Mouse (Mus musculus) central nervous system, embryonic 18 days (tissue): ENCODE measurements around the gene Homer2. TPM values are rescaled to one million over a fixed set of nuclear protein-coding genes. Genes with fewer than 3 reads are reported as not detected.

Experiments
- polyA plus RNA-seq: library from polyadenylated mRNA; depleted of rRNA; stranded (reverse); fragments of >200 nt; gene quantifications from 2 replicates; pipeline ENCODE4 v1.2.3, GENCODE M21; 2012; rRNA removed

Homer2 gene
- polyA plus RNA-seq: 19.1 and 20.1 TPM in 2 replicates

DNA sequence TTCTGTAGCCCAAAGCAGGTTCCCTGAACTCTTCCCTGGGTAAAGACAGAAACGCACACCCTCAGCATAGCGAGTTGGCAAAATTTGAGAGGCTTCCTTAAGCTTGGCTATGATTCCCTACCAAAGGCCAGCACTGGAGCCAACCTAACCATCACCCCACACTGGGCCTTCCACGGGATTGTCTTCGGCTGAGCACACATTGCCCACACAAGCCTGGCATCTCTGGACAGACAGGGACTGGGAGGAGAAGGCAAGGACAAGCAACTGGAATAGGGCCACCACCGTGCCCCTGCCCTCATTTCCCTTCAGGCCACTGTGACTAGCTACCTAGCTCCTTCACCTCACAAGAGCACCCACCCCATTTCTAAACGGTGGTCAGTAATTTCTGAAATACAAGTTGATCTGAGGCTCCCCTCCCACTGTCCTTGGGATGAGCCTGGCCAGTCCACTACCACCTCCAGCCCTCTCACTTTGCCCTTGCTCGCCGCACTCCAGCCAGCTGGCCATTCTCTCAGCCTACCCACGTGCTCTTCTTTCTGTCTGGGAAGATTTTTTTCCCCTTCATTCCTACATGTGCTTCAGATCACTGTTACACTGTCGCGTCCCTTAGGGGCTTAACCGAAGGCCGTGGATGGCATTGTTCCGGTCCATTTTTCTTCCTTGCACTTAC, at the start of gene Homer2:
Homer2 (minus strand) TSS at position 57 of the 670 bp plus-strand sequence.

DNA sequence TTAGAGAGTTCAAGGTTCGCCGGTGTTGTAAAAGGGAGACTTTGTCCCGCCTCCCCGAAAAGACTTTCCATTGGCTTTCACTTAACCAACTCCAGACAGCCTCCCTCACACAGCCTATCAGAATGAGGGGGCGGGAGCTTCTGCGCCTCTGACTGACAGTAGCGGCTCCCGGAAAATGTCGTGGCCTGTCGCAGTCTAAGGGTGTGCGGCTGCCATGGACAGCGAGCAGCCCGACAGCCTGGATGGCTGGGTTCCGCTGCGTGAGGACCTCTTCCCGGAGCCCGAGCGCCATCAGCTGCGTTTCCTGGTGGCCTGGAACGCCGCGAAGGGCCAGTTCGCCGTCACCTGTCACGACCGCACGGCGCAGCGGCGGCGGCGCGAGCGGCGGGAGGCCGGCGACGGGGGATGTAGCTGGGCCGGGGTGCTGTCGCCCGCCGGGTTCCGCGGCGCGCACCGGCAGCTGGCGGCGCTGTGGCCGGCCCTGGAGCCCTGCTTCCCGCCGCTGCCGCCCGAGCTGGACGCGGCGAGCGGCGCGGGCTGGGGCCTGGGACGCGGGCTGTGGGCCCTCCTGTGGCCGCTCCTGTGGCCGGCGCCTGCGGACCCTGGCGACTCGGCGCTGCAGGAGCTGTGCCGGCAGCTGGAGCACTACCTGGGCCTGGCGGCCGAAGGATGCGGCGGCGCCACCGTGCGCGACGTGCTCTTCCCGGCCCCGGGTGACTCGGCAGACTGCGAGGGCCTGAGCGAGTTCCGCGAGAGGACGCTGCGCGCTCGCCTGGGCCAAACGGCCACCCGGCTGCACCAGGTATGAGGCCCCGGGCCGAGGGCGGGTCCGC, 136.0 kb downstream of the Homer2 start, which contains the start of gene Whamm:
Whamm (plus strand) TSS at position 159 of the 833 bp plus-strand sequence.

DNA sequence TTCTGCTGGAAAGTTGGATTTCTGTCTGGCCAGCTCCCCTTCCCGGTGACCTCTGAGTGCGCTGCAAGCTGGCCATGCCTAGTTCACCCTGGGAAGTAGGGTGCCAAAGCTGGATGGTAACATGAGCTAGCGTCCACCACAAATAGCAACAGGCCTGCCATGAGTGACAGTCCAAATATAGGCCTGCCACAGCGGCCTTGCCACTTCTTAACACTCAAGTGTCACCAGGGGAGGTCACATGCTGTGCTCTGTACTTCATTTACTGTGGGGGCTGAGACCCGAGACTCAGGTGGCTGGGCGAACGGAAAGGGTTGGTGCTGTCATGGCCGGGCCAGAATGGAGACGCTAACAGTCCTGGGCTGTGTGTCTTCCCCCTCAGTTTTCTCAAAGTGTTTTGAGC, 140.4 kb downstream of the Homer2 start, which contains the start of gene Fsd2:
Fsd2 (minus strand) TSS at position 53 of the 400 bp plus-strand sequence.

Other genes with a start within 250 kb of the Homer2 start
- gene Ap3b2, start 213.6 kb downstream of the Homer2 start, polyA plus RNA-seq: 181 and 184 TPM in 2 replicates
- gene BC048679, start 209.2 kb downstream of the Homer2 start, polyA plus RNA-seq: not detected in 2 replicates
- gene Fsd2, start 140.6 kb downstream of the Homer2 start, polyA plus RNA-seq: 0.14 and 0.45 TPM in 2 replicates
- gene Whamm, start 136.3 kb downstream of the Homer2 start, polyA plus RNA-seq: 14.7 and 14.9 TPM in 2 replicates
- 74.8 and 81.6 TPM in 2 replicates for gene Ramac, start 55.4 kb upstream of the Homer2 start, polyA plus RNA-seq
- gene 3110040N11Rik, start 82.0 kb upstream of the Homer2 start, polyA plus RNA-seq: 59.3 and 61.7 TPM in 2 replicates
- gene Btbd1, start 121.9 kb upstream of the Homer2 start, polyA plus RNA-seq: 97.3 and 104 TPM in 2 replicates
- gene Gm10160, start 148.3 kb upstream of the Homer2 start, polyA plus RNA-seq: not detected in 2 replicates
- gene Tm6sf1, start 151.5 kb upstream of the Homer2 start, polyA plus RNA-seq: 15.6 and 20.8 TPM in 2 replicates
- 67.0 and 68.7 TPM in 2 replicates for gene Hdgfl3, start 226.9 kb upstream of the Homer2 start, polyA plus RNA-seq